Mouse (Mus musculus): ENCODE measurements around the gene AF067063. TPM values are rescaled to one million over a fixed set of nuclear protein-coding genes. Genes with fewer than 3 reads are reported as not detected.
A peak's percentile ranks its signal among the peaks of the same experiment; 100 is the strongest.
"Not testable (repeated sequence)": the region's sequence is repeated elsewhere in the genome, so short reads cannot be mapped to it uniquely, and the experiment has no call there.

AF067063 gene
- polyA plus RNA-seq (2015; fragmentation: Nextera tagmentation; extraction: Ambion mirVana), result not detected in 2 replicates

GRCm38 (mm10) chr13:119830116-119830515, at the start of gene AF067063:
Gene AF067063, minus strand, starts transcription at chr13:119830216.
- H3K27ac ChIP-seq; H3K4me3 ChIP-seq; H3K4me1 ChIP-seq; H3K9me3 ChIP-seq; H3K36me3 ChIP-seq (replicated peaks); H3K27me3 ChIP-seq (replicated peaks); ATAC-seq (replicated peaks); H3K9ac ChIP-seq; H3K4me2 ChIP-seq: not testable (repeated sequence)

GRCm38 (mm10) chr13:119864395-119864999, 34.5 kb upstream of the AF067063 start:
- H3K4me1 ChIP-seq; H3K36me3 ChIP-seq (replicated peaks); H3K9ac ChIP-seq; H3K4me3 ChIP-seq; H3K27ac ChIP-seq; H3K9me3 ChIP-seq; H3K27me3 ChIP-seq (replicated peaks); H3K4me2 ChIP-seq; ATAC-seq (replicated peaks): not testable (repeated sequence)
- 79% methylated on average over 6 of the region's 7 CpGs for WGBS

- not testable (repeated sequence) for H3K4me1 ChIP-seq; H3K36me3 ChIP-seq (replicated peaks); H3K4me2 ChIP-seq; H3K27me3 ChIP-seq (replicated peaks); H3K27ac ChIP-seq; H3K9me3 ChIP-seq; H3K4me3 ChIP-seq; ATAC-seq (replicated peaks); H3K9ac ChIP-seq
- no CpG with 5 or more reads among the region's 6 CpGs for WGBS
Measured at GRCm38 (mm10) chr13:119862399-119862798, 32.4 kb upstream of the AF067063 start.

GRCm38 (mm10) chr13:119839982-119840381, 10.0 kb upstream of the AF067063 start:
- H3K36me3 ChIP-seq (replicated peaks); H3K4me1 ChIP-seq; H3K27me3 ChIP-seq (replicated peaks); H3K9me3 ChIP-seq; H3K9ac ChIP-seq; H3K27ac ChIP-seq: not testable (repeated sequence)
- H3K4me3 ChIP-seq, result 0 out of 2 replicates have a peak overlapping the region, but pooled peaks have one; percentile 12
- WGBS, result 24% methylated on average over 6 of the region's 6 CpGs
- H3K4me2 ChIP-seq, result peak overlapping the region; percentile 27; the same call in 1 of the 2 replicates
- ATAC-seq (replicated peaks), result peak; percentile 57

- H3K4me3 ChIP-seq; H3K27ac ChIP-seq; H3K4me1 ChIP-seq; H3K9me3 ChIP-seq; H3K9ac ChIP-seq; H3K27me3 ChIP-seq (replicated peaks); H3K36me3 ChIP-seq (replicated peaks): not testable (repeated sequence)
- H3K4me2 ChIP-seq, result peak overlapping the region; percentile 36
- ATAC-seq (replicated peaks), result 0 out of 2 replicates have a peak, but pooled peaks have one; percentile 24
- WGBS, result 6% methylated on average over 14 of the region's 23 CpGs
Measured at GRCm38 (mm10) chr13:119837719-119838337, 7.8 kb upstream of the AF067063 start.

- not testable (repeated sequence) for H3K9me3 ChIP-seq; H3K4me1 ChIP-seq; H3K36me3 ChIP-seq (replicated peaks); H3K9ac ChIP-seq; H3K27ac ChIP-seq; H3K27me3 ChIP-seq (replicated peaks)
- peak overlapping the region; percentile 26 for H3K4me3 ChIP-seq
- peak; percentile 82 for ATAC-seq (replicated peaks)
- H3K4me2 ChIP-seq, result peak overlapping the region; percentile 46
- 13% methylated on average over 23 of the region's 23 CpGs for WGBS
Measured at GRCm38 (mm10) chr13:119836324-119836811, 6.4 kb upstream of the AF067063 start.

GRCm38 (mm10) chr13:119835320-119836056, 5.5 kb upstream of the AF067063 start, which contains the start of gene D13Ertd608e:
Gene D13Ertd608e, plus strand, starts transcription at chr13:119836006.
- not testable (repeated sequence) for H3K9ac ChIP-seq; H3K36me3 ChIP-seq (replicated peaks); H3K27me3 ChIP-seq (replicated peaks); H3K27ac ChIP-seq; H3K9me3 ChIP-seq; H3K4me1 ChIP-seq
- peak; percentile 46 for ATAC-seq (replicated peaks)
- peak within 1 kb of the TSS; percentile 46 for H3K4me2 ChIP-seq
- peak within 1 kb of the TSS; percentile 26 for H3K4me3 ChIP-seq
- WGBS, result 23% methylated on average over 19 of the region's 25 CpGs

GRCm38 (mm10) chr13:119817579-119818206, 12.3 kb downstream of the AF067063 start:
- 14% methylated on average over 2 of the region's 2 CpGs for WGBS
- H3K9ac ChIP-seq, result no peak overlapping the region
- no peaks in the 10 kb centered on the region for H3K9me3 ChIP-seq
- no peaks in the 10 kb centered on the region for H3K4me1 ChIP-seq
- no peaks in the 10 kb centered on the region for H3K36me3 ChIP-seq (replicated peaks)
- no peaks in the 10 kb centered on the region for H3K27me3 ChIP-seq (replicated peaks)
- no peak for ATAC-seq (replicated peaks)
- H3K4me3 ChIP-seq, result no peak overlapping the region
- H3K4me2 ChIP-seq, result no peak overlapping the region
- no peak overlapping the region for H3K27ac ChIP-seq

- Histone ChIP-seq H3K4me1 (no peaks in the 10 kb centered on the region), H3K4me2 (no peak overlapping the region), H3K4me3 (no peak overlapping the region), H3K9ac (no peak overlapping the region), H3K27me3 (replicated peaks) (no peaks in the 10 kb centered on the region), H3K9me3 (no peaks in the 10 kb centered on the region), H3K36me3 (replicated peaks) (no peaks in the 10 kb centered on the region), H3K27ac (no peak overlapping the region)
- WGBS, result 61% methylated on average over 8 of the region's 8 CpGs
- no peak for ATAC-seq (replicated peaks)
Measured at GRCm38 (mm10) chr13:119816798-119817197, 13.2 kb downstream of the AF067063 start.

- H3K27ac ChIP-seq, result no peak overlapping the region
- 83% methylated on average over 9 of the region's 9 CpGs for WGBS
- no peak overlapping the region for H3K4me3 ChIP-seq
- ATAC-seq (replicated peaks), result no peak
- no peaks in the 10 kb centered on the region for H3K9me3 ChIP-seq
- H3K4me1 ChIP-seq, result no peaks in the 10 kb centered on the region
- H3K9ac ChIP-seq, result no peak overlapping the region
- no peaks in the 10 kb centered on the region for H3K27me3 ChIP-seq (replicated peaks)
- no peak overlapping the region for H3K4me2 ChIP-seq
- H3K36me3 ChIP-seq (replicated peaks), result no peaks in the 10 kb centered on the region
Measured at GRCm38 (mm10) chr13:119810031-119810430, 20.0 kb downstream of the AF067063 start.

GRCm38 (mm10) chr13:119808937-119809336, 21.1 kb downstream of the AF067063 start:
- Histone ChIP-seq H3K9ac (no peak overlapping the region), H3K27me3 (replicated peaks) (no peaks in the 10 kb centered on the region), H3K36me3 (replicated peaks) (no peaks in the 10 kb centered on the region), H3K4me1 (no peaks in the 10 kb centered on the region), H3K4me3 (no peak overlapping the region), H3K9me3 (no peaks in the 10 kb centered on the region), H3K4me2 (no peak overlapping the region), H3K27ac (no peak overlapping the region)
- ATAC-seq (replicated peaks), result no peak
- 82% methylated on average over 2 of the region's 2 CpGs for WGBS

GRCm38 (mm10) chr13:119797656-119798055, 32.4 kb downstream of the AF067063 start:
- Histone ChIP-seq H3K36me3 (replicated peaks) (no peaks in the 10 kb centered on the region), H3K4me1 (no peaks in the 10 kb centered on the region), H3K27me3 (replicated peaks) (no peaks in the 10 kb centered on the region), H3K9ac (no peak overlapping the region), H3K4me3 (no peak overlapping the region), H3K4me2 (no peak overlapping the region), H3K27ac (no peak overlapping the region), H3K9me3 (no peaks in the 10 kb centered on the region)
- ATAC-seq (replicated peaks), result no peak
- 70% methylated on average over 4 of the region's 4 CpGs for WGBS

Data from midbrain, embryonic 15.5 days (tissue).